Mouse (Mus musculus) thymus, adult 2 months (tissue): Measurements from ENCODE around the gene Gm20662. TPM values are rescaled to one million over a fixed set of nuclear protein-coding genes. Genes with fewer than 3 reads are reported as not detected.

ENCODE experiments used
- DNase-seq: peaks from one replicate; pipeline ENCODE4 v3.0.0; 2021
- H3K27ac ChIP-seq: fragments of 200-500 bp; 2 replicates; pipeline ENCODE4 v1.5.1; 2012; ENCODE audit warnings: low read length, control low read depth; ENCODE audit not compliant: control insufficient read depth, insufficient read depth
- H3K27me3 ChIP-seq: fragments of 200-500 bp; 2 replicates; pipeline ENCODE4 v1.6.1; 2012; ENCODE audit warnings: mild to moderate bottlenecking, low read length, moderate library complexity, mixed read lengths; ENCODE audit not compliant: control insufficient read depth, insufficient read depth
- H3K36me3 ChIP-seq: fragments of 200-500 bp; 2 replicates; pipeline ENCODE4 v1.6.1; 2012; ENCODE audit warnings: mild to moderate bottlenecking, low read length, moderate library complexity; ENCODE audit not compliant: control insufficient read depth, insufficient read depth
- H3K4me1 ChIP-seq: fragments of 200-500 bp; replicated peaks from 2 replicates; pipeline ENCODE4 v1.6.1; 2012; ENCODE audit warnings: low read length; ENCODE audit not compliant: control insufficient read depth, insufficient read depth
- H3K4me3 ChIP-seq: fragments of 200-500 bp; 2 replicates; pipeline ENCODE4 v1.5.1; 2012; ENCODE audit warnings: mild to moderate bottlenecking, low read length, control low read depth, moderate library complexity; ENCODE audit not compliant: control insufficient read depth, insufficient read depth
- CTCF ChIP-seq: fragments of 200-500 bp; IDR thresholded peaks from 2 replicates; pipeline ENCODE4 v1.5.1; 2012; ENCODE audit warnings: mild to moderate bottlenecking, control low read depth, low read length, moderate library complexity, borderline replicate concordance; ENCODE audit not compliant: control insufficient read depth, poor library complexity, insufficient read depth; ENCODE audit errors: extremely low read depth
- POLR2A ChIP-seq: fragments of 200-500 bp; IDR thresholded peaks from 2 replicates; pipeline ENCODE4 v1.6.1; 2012; ENCODE audit warnings: mild to moderate bottlenecking, low read length, control low read depth, moderate library complexity; ENCODE audit not compliant: control insufficient read depth, poor library complexity, insufficient read depth; ENCODE audit errors: extremely low read depth
- WGBS: fragments of 180-500 bp; shearing (Covaris S2); methylation state at CpG from one replicate; pipeline ENCODE4 v1.1.7; 2018; 5-methylcytosine and 5-hydroxymethylcytosine counted together
- polyA plus RNA-seq: library from polyadenylated mRNA; depleted of rRNA; stranded (reverse); fragments of >200 nt; gene quantifications from 2 replicates; pipeline ENCODE4 v1.2.3, GENCODE M21; 2012

Gene Gm20662
- polyA plus RNA-seq, 1 experiment = 3.2 TPM

DNA sequence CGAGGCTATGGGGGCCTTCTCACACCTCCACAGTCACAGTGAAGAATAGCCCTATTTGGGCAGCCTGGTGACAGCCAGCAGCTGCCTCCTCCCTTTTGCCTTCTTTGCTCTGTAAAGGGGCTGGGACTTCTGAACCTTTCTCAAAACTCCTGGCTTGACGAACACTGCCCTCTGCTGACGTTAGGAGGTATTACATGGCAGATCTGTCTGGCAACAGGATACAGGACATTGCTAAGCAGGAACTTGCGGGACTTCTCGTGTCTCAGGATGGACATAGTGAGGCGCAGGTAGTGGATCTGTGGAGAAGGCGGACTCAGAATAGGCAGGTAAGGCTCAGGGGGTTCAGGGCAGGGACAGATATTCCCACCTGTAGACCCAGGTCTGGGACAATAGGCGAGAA, 71.8 kb downstream of the Gm20662 start:
- peak; percentile 82 for DNase-seq
- Histone ChIP-seq H3K36me3 (peaks cover 9% of the 10 kb centered on the region; the same call in 1 of the 2 replicates), H3K27me3 (no peaks in the 10 kb centered on the region), H3K27ac (no peak overlapping the region), H3K4me1 (no peaks in the 10 kb centered on the region), H3K4me3 (no peak overlapping the region)
- 38% methylated on average over 8 of the region's 8 CpGs for WGBS
- TF ChIP-seq POLR2A (no peak), CTCF (0 out of 2 replicates have a peak, but pooled peaks have one; percentile 18)

DNA sequence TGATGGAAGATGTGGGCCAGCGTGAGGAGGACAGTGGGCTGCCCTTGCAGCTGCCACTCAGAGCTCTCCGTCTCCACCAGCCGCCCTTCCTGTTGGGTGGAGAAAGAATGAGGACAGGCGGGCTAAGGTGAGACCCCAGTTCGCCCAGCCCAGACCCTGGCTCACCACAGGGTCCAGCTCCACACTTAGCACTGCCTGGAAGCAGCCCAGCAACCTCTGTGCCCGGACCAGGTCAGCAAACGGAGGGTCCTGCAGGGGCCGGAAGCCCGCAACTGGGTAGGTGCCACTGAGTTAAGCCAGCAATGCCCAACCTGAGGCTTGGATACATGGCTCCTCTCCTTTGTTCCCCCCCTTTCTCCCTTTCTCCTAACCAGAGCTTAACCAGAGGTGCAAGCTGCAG, 72.9 kb downstream of the Gm20662 start:
- DNase-seq = no peak
- Histone ChIP-seq H3K36me3 (peaks cover 6% of the 10 kb centered on the region; the same call in 1 of the 2 replicates), H3K4me1 (no peaks in the 10 kb centered on the region)

DNA sequence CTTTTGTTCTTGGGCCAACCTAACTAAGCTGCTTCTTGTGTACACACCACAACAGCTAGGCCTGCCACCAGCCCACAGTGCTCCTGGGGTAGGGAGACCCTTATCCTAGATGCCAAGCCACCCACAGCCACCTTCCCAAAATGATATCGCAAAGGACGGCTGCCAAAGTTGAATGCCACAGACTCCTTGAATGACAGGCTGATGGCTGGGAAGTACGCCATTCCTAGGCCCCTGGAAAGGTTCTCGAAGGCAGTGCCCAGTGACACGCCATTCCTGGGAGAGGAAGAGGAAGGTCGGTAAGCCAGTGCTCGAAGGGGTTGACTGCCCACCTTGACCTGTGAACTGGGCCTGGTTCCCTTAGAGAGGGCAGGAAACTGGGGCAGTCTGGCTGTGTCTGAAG, 73.4 kb downstream of the Gm20662 start:
- Histone ChIP-seq H3K4me3 (no peak overlapping the region), H3K27ac (no peak overlapping the region), H3K36me3 (peaks cover 6% of the 10 kb centered on the region; the same call in 1 of the 2 replicates), H3K27me3 (no peaks in the 10 kb centered on the region), H3K4me1 (no peaks in the 10 kb centered on the region)
- TF ChIP-seq POLR2A (no peak), CTCF (no peak)
- 96% methylated on average over 7 of the region's 7 CpGs for WGBS
- DNase-seq = no peak

More for the DNA sequence above, 72.9 kb downstream of the Gm20662 start:
- TF ChIP-seq CTCF (no peak), POLR2A (no peak)
- 95% methylated on average over 9 of the region's 9 CpGs for whole genome bisulfite sequencing
- no peak overlapping the region for H3K4me3 ChIP-seq
- no peaks in the 10 kb centered on the region for H3K27me3 ChIP-seq
- H3K27ac ChIP-seq = no peak overlapping the region

DNA sequence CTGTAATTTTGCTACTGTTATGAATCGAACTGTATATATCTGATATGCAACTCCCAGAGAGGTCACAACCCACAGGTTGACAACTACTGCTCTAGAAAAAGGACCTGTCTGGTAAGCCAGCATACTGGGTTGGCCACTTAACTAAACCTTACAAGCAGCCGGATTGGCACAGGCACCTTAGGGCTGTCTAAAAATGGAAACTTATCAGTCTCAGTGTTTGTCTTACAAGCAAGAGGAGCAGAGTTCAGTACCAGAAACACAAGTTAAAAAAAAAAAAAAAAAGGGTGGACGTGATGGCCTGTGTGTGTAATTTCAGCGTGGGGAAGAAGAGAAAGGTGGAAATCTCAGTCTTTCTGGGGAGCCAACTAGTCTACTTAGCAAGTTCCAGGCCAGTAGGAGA, 75.7 kb downstream of the Gm20662 start:
- Histone ChIP-seq H3K4me1 (no peaks in the 10 kb centered on the region), H3K36me3 (peaks cover 6% of the 10 kb centered on the region; the same call in 1 of the 2 replicates), H3K4me3 (no peak overlapping the region), H3K27me3 (no peaks in the 10 kb centered on the region), H3K27ac (no peak overlapping the region)
- DNase-seq = no peak
- WGBS = 91% methylated on average over 4 of the region's 4 CpGs
- TF ChIP-seq CTCF = no peak
- no peak for TF ChIP-seq POLR2A

DNA sequence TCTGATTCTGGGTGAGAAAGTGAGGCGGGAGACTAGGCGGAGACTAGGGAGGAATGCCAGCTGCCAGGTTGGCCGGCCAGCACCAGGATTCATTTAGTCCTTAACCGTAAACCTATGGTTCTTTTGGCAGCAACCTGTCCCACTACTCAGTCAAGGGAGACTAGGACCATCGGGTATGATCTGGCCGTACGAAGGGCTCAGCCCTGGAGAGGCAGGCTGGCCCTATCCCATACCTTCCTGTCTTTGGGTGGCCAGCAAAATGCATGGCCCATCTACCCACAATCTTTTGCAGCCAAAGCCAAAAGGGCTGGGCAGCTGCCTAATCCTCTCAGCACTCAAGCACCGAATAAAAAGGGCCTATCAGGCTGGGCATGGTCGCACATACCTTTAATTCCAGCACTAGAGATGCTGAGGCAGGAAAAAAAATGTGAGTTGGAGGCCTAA, 76.4 kb downstream of the Gm20662 start:
- WGBS = 94% methylated on average over 9 of the region's 9 CpGs
- H3K4me3 ChIP-seq = no peak overlapping the region
- H3K36me3 ChIP-seq = peaks cover 6% of the 10 kb centered on the region; the same call in 1 of the 2 replicates
- TF ChIP-seq POLR2A (no peak), CTCF (no peak)
- no peaks in the 10 kb centered on the region for H3K4me1 ChIP-seq
- no peak for DNase-seq
- no peaks in the 10 kb centered on the region for H3K27me3 ChIP-seq
- no peak overlapping the region for H3K27ac ChIP-seq

DNA sequence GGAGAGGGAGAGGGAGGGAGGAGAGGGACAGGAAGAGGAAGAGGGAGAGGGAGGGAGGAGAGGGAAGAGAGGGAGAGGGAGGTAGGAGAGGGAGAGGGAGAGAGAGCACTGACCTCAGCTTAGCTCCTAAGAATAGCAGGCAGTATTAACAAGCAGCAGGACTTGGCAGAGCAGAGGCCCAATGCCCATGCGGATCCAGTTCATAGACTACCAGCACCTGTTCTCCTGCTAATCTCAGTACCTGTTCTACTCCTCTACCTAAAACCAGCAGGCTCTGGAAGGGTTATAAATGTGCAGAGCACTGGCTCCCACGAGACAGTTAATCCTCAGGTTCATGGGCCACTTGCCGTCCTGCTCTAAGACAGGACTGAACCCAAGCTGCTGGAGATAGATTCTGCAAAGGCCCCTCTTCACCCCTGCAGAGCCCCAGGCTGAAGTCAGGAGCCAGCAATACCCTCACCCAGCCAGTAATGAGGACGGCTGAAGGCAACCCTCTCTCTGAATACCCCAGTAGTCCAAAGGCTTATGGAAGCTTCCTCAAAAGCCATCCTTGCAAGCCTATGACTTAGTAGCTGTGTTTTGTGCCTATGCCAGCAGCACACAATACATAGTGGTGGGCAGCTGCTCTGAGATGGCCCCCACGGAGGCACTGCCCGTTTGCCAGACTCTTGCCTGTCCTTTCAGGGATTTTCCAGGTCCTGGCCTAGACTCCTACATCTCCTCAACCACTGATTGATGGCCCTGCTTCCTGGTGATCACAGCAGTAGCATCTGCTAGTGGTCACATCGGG, 77.2 kb downstream of the Gm20662 start:
- no peak overlapping the region for H3K27ac ChIP-seq
- DNase-seq = no peak
- peaks cover 6% of the 10 kb centered on the region; the same call in 1 of the 2 replicates for H3K36me3 ChIP-seq
- H3K27me3 ChIP-seq = no peaks in the 10 kb centered on the region
- H3K4me3 ChIP-seq = no peak overlapping the region
- H3K4me1 ChIP-seq = peaks cover 6% of the 10 kb centered on the region
- TF ChIP-seq POLR2A (no peak), CTCF (no peak)
- 90% methylated on average over 7 of the region's 7 CpGs for WGBS

DNA sequence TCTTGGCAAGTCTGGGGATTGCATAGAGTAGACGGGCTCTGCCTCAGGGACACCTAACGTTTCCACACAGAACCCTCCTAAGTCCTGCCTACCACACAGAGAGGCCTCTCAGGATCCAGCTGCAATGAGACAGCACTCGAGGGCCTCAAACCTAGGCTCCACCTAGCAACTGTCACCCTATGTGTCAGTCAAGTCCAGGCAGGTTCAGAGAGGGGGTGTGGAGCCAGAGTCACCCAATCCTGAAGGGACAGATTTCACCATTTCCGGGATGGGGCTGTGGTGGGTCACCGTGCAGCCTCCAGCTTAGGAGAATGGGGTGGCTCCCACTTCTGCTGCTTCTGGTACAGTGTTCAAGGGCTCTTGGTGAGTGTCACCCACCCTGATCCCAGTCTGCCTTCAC, 84.0 kb downstream of the Gm20662 start, which contains the start of gene Mst1:
Gene Mst1, plus strand, starts transcription at position 269 of the 400 bp plus-strand sequence.
- WGBS = 81% methylated on average over 5 of the region's 5 CpGs
- TF ChIP-seq POLR2A (no peak), CTCF (no peak)

More for the DNA sequence above, 84.0 kb downstream of the Gm20662 start, which contains the start of gene Mst1:
- no peaks in the 10 kb centered on the region for H3K27me3 ChIP-seq
- peaks cover 29% of the 10 kb centered on the region for H3K4me1 ChIP-seq
- H3K4me3 ChIP-seq = peak within 1 kb of the TSS; percentile 78
- H3K27ac ChIP-seq = no peak within 1 kb of the TSS
- DNase-seq = no peak
- peaks cover 4% of the 10 kb centered on the region; the same call in 1 of the 2 replicates for H3K36me3 ChIP-seq
